Mouse (Mus musculus) thymus, adult 2 months (tissue): ENCODE measurements around the gene Senp7. TPM values are rescaled to one million over a fixed set of nuclear protein-coding genes. Genes with fewer than 3 reads are reported as not detected.
"Not testable (repeated sequence)": the region's sequence is repeated elsewhere in the genome, so short reads cannot be mapped to it uniquely, and the experiment has no call there.

Source experiments
- DNase-seq: peaks from one replicate; pipeline ENCODE4 v3.0.0; 2021
- H3K27ac ChIP-seq: fragments of 200-500 bp; 2 replicates; pipeline ENCODE4 v1.5.1; 2012; ENCODE audit warnings: low read length, control low read depth; ENCODE audit not compliant: control insufficient read depth, insufficient read depth
- H3K27me3 ChIP-seq: fragments of 200-500 bp; 2 replicates; pipeline ENCODE4 v1.6.1; 2012; ENCODE audit warnings: mild to moderate bottlenecking, low read length, moderate library complexity, mixed read lengths; ENCODE audit not compliant: control insufficient read depth, insufficient read depth
- H3K36me3 ChIP-seq: fragments of 200-500 bp; 2 replicates; pipeline ENCODE4 v1.6.1; 2012; ENCODE audit warnings: mild to moderate bottlenecking, low read length, moderate library complexity; ENCODE audit not compliant: control insufficient read depth, insufficient read depth
- H3K4me1 ChIP-seq: fragments of 200-500 bp; replicated peaks from 2 replicates; pipeline ENCODE4 v1.6.1; 2012; ENCODE audit warnings: low read length; ENCODE audit not compliant: control insufficient read depth, insufficient read depth
- H3K4me3 ChIP-seq: fragments of 200-500 bp; 2 replicates; pipeline ENCODE4 v1.5.1; 2012; ENCODE audit warnings: mild to moderate bottlenecking, low read length, control low read depth, moderate library complexity; ENCODE audit not compliant: control insufficient read depth, insufficient read depth
- CTCF ChIP-seq: fragments of 200-500 bp; IDR thresholded peaks from 2 replicates; pipeline ENCODE4 v1.5.1; 2012; ENCODE audit warnings: mild to moderate bottlenecking, control low read depth, low read length, moderate library complexity, borderline replicate concordance; ENCODE audit not compliant: control insufficient read depth, poor library complexity, insufficient read depth; ENCODE audit errors: extremely low read depth
- POLR2A ChIP-seq: fragments of 200-500 bp; IDR thresholded peaks from 2 replicates; pipeline ENCODE4 v1.6.1; 2012; ENCODE audit warnings: mild to moderate bottlenecking, low read length, control low read depth, moderate library complexity; ENCODE audit not compliant: control insufficient read depth, poor library complexity, insufficient read depth; ENCODE audit errors: extremely low read depth
- WGBS: fragments of 180-500 bp; shearing (Covaris S2); methylation state at CpG from one replicate; pipeline ENCODE4 v1.1.7; 2018; 5-methylcytosine and 5-hydroxymethylcytosine counted together
- polyA plus RNA-seq: library from polyadenylated mRNA; depleted of rRNA; stranded (reverse); fragments of >200 nt; gene quantifications from 2 replicates; pipeline ENCODE4 v1.2.3, GENCODE M21; 2012

Gene Senp7
- polyA plus RNA-seq, 1 experiment = 14.1 TPM

- DNase-seq = no peak
- WGBS = 98% methylated on average over 3 of the region's 3 CpGs
- Histone ChIP-seq H3K4me3 (no peak overlapping the region), H3K27ac (no peak overlapping the region), H3K27me3 (no peaks in the 10 kb centered on the region), H3K36me3 (peaks cover 25% of the 10 kb centered on the region), H3K4me1 (no peaks in the 10 kb centered on the region)
- TF ChIP-seq POLR2A (no peak), CTCF (no peak)
These were observed 75.9 kb downstream of the Senp7 start for GRCm38 (mm10) chr16:56124045-56124444.

- 57% methylated on average over 3 of the region's 3 CpGs for WGBS
- no peak for DNase-seq
- no peak overlapping the region for H3K4me3 ChIP-seq
- H3K4me1 ChIP-seq = no peaks in the 10 kb centered on the region
- peaks cover 4% of the 10 kb centered on the region; the same call in 1 of the 2 replicates for H3K36me3 ChIP-seq
- H3K27ac ChIP-seq = no peak overlapping the region
- TF ChIP-seq CTCF (no peak), POLR2A (no peak)
- H3K27me3 ChIP-seq = no peaks in the 10 kb centered on the region
These were observed 83.5 kb downstream of the Senp7 start for GRCm38 (mm10) chr16:56131666-56132065.

GRCm38 (mm10) chr16:56134149-56134548, 86.0 kb downstream of the Senp7 start:
- no peak for TF ChIP-seq POLR2A
- TF ChIP-seq CTCF = no peak
- H3K27me3 ChIP-seq = no peaks in the 10 kb centered on the region
- 59% methylated on average over 4 of the region's 4 CpGs for WGBS
- no peak overlapping the region for H3K27ac ChIP-seq
- H3K36me3 ChIP-seq = no peaks in the 10 kb centered on the region
- H3K4me1 ChIP-seq = no peaks in the 10 kb centered on the region
- H3K4me3 ChIP-seq = no peak overlapping the region
- DNase-seq = no peak

GRCm38 (mm10) chr16:56137672-56138071, 89.5 kb downstream of the Senp7 start:
- not testable (repeated sequence) for H3K4me3 ChIP-seq, H3K36me3 ChIP-seq, H3K27ac ChIP-seq, DNase-seq, H3K27me3 ChIP-seq, H3K4me1 ChIP-seq
- WGBS = 99% methylated on average over 5 of the region's 5 CpGs

- TF ChIP-seq CTCF = no peak
- no peak for TF ChIP-seq POLR2A
- no peaks in the 10 kb centered on the region for H3K36me3 ChIP-seq
- no peak overlapping the region for H3K27ac ChIP-seq
- no peaks in the 10 kb centered on the region for H3K4me1 ChIP-seq
- H3K27me3 ChIP-seq = no peaks in the 10 kb centered on the region
- DNase-seq = no peak
- H3K4me3 ChIP-seq = no peak overlapping the region
- 62% methylated on average over 3 of the region's 3 CpGs for WGBS
These were observed 91.8 kb downstream of the Senp7 start for GRCm38 (mm10) chr16:56139921-56140320.

- TF ChIP-seq CTCF (no peak), POLR2A (no peak)
- Histone ChIP-seq H3K27me3 (no peaks in the 10 kb centered on the region), H3K27ac (no peak overlapping the region), H3K36me3 (no peaks in the 10 kb centered on the region), H3K4me3 (no peak overlapping the region), H3K4me1 (no peaks in the 10 kb centered on the region)
- 98% methylated on average over 17 of the region's 17 CpGs for WGBS
- DNase-seq = no peak
These were observed 96.9 kb downstream of the Senp7 start for GRCm38 (mm10) chr16:56144876-56145555.

GRCm38 (mm10) chr16:56147679-56148078, 99.5 kb downstream of the Senp7 start:
- no peaks in the 10 kb centered on the region for H3K27me3 ChIP-seq
- H3K27ac ChIP-seq = no peak overlapping the region
- no peaks in the 10 kb centered on the region for H3K36me3 ChIP-seq
- DNase-seq = no peak
- H3K4me1 ChIP-seq = no peaks in the 10 kb centered on the region
- WGBS = 78% methylated on average over 2 of the region's 2 CpGs
- TF ChIP-seq POLR2A (no peak), CTCF (no peak)
- no peak overlapping the region for H3K4me3 ChIP-seq
